Mouse (Mus musculus): Measurements from ENCODE around the gene Sap18. TPM values are rescaled to one million over a fixed set of nuclear protein-coding genes. Genes with fewer than 3 reads are reported as not detected.
"Not testable (repeated sequence)": the region's sequence is repeated elsewhere in the genome, so short reads cannot be mapped to it uniquely, and the experiment has no call there.

Gene Sap18
- polyA plus RNA-seq (2012; rRNA removed): 48.2 and 62.0 TPM in 2 replicates

GRCm38 (mm10) chr14:57797991-57798931 is at the start of gene Sap18:
Gene Sap18, plus strand, starts transcription at chr14:57798180.
- H3K27ac ChIP-seq (ENCODE audit: control insufficient read depth, insufficient read depth, low read depth, low read length): peak within 1 kb of the TSS; percentile 93
- H3K27me3 ChIP-seq (ENCODE audit: control insufficient read depth, insufficient read depth, low read length): no peaks in the 10 kb centered on the region
- H3K36me3 ChIP-seq (ENCODE audit: control insufficient read depth, insufficient read depth, low read length): peaks cover 1% of the 10 kb centered on the region; the same call in 1 of the 2 replicates
- H3K4me1 ChIP-seq (ENCODE audit: control insufficient read depth, insufficient read depth, low read length): peaks cover 5% of the 10 kb centered on the region
- H3K4me3 ChIP-seq (ENCODE audit: control insufficient read depth, low read depth, low read length): peak within 1 kb of the TSS; percentile 99
- TF ChIP-seq POLR2A (IDR thresholded peaks at IDR 0.05; ENCODE audit: control insufficient read depth, low read depth, low read length) (peak; percentile 67), CTCF (IDR thresholded peaks at IDR 0.05; ENCODE audit: control insufficient read depth, insufficient read depth, insufficient replicate concordance, low read depth, low read length) (peak; percentile 9; the same call in 1 of the 2 replicates)

GRCm38 (mm10) chr14:57749501-57749900 is 48.5 kb upstream of the Sap18 start:
- Histone ChIP-seq H3K4me1 (ENCODE audit: control insufficient read depth, insufficient read depth, low read length) (peaks cover 3% of the 10 kb centered on the region), H3K4me3 (ENCODE audit: control insufficient read depth, low read depth, low read length) (no peak overlapping the region), H3K27me3 (ENCODE audit: control insufficient read depth, insufficient read depth, low read length) (no peaks in the 10 kb centered on the region), H3K27ac (ENCODE audit: control insufficient read depth, insufficient read depth, low read depth, low read length) (no peak overlapping the region), H3K36me3 (ENCODE audit: control insufficient read depth, insufficient read depth, low read length) (no peaks in the 10 kb centered on the region)
- TF ChIP-seq POLR2A (IDR thresholded peaks at IDR 0.05; ENCODE audit: control insufficient read depth, low read depth, low read length): no peak
- no peak for TF ChIP-seq CTCF (IDR thresholded peaks at IDR 0.05; ENCODE audit: control insufficient read depth, insufficient read depth, insufficient replicate concordance, low read depth, low read length)

GRCm38 (mm10) chr14:57751006-57751405 is 47.0 kb upstream of the Sap18 start:
- H3K4me3 ChIP-seq (ENCODE audit: control insufficient read depth, low read depth, low read length); H3K27me3 ChIP-seq (ENCODE audit: control insufficient read depth, insufficient read depth, low read length); H3K27ac ChIP-seq (ENCODE audit: control insufficient read depth, insufficient read depth, low read depth, low read length); H3K4me1 ChIP-seq (ENCODE audit: control insufficient read depth, insufficient read depth, low read length); H3K36me3 ChIP-seq (ENCODE audit: control insufficient read depth, insufficient read depth, low read length): not testable (repeated sequence)

DNA sequence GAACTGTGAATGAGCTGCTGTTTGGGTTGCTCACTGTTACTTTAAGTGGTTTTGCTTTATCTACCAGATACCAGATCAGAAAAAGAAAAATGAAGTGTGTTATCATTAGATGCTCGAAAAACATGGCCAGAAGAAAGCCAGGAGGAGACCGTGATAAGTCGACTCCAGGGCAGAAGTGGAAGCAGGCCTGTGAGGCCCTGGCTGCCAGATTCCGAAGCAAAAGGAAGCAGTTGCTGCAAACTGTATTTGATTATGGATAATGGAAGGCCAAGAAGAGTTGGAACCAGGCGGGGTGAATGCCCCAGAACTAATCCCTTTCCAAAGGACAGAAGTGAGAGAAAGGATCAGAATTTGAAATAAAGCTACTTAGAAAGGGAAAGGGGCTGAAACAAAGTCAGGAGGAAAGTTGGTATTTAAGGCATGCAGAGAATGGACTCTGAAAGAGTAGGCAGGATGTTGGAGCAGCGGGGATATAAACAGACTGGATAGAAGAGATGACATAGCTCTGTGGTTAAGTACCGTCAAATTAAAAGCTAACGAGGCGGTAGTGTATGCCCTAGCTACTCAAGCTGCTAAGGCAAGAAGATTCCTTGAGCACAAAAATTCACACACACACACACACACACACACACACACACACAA is 44.5 kb upstream of the Sap18 start:
- Histone ChIP-seq H3K27me3 (ENCODE audit: control insufficient read depth, insufficient read depth, low read length) (no peaks in the 10 kb centered on the region), H3K27ac (ENCODE audit: control insufficient read depth, insufficient read depth, low read depth, low read length) (no peak overlapping the region), H3K4me1 (ENCODE audit: control insufficient read depth, insufficient read depth, low read length) (no peaks in the 10 kb centered on the region), H3K36me3 (ENCODE audit: control insufficient read depth, insufficient read depth, low read length) (no peaks in the 10 kb centered on the region), H3K4me3 (ENCODE audit: control insufficient read depth, low read depth, low read length) (no peak overlapping the region)
- TF ChIP-seq POLR2A (IDR thresholded peaks at IDR 0.05; ENCODE audit: control insufficient read depth, low read depth, low read length) (no peak), CTCF (IDR thresholded peaks at IDR 0.05; ENCODE audit: control insufficient read depth, insufficient read depth, insufficient replicate concordance, low read depth, low read length) (no peak)

DNA sequence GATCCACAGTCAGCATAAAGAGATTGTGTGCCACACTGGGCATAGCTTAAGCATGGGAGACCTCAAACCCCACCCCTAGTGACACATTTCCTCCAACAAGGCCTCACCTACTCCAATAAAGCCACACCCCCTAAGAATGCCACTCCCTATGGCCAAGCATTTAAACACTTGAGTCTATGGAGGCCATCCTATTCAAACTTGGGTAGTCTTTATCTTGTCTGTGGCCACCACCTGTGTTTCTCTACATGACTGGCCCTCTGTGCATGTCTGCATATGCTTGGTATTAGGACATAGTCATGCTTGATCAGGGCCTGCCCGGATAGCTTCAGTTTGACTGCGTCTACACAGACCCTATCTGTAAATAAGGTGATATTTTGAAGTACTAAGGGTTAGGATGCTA is 42.3 kb upstream of the Sap18 start:
- Histone ChIP-seq H3K36me3 (ENCODE audit: control insufficient read depth, insufficient read depth, low read length) (no peaks in the 10 kb centered on the region), H3K27ac (ENCODE audit: control insufficient read depth, insufficient read depth, low read depth, low read length) (no peak overlapping the region), H3K4me1 (ENCODE audit: control insufficient read depth, insufficient read depth, low read length) (no peaks in the 10 kb centered on the region), H3K27me3 (ENCODE audit: control insufficient read depth, insufficient read depth, low read length) (no peaks in the 10 kb centered on the region), H3K4me3 (ENCODE audit: control insufficient read depth, low read depth, low read length) (no peak overlapping the region)
- TF ChIP-seq POLR2A (IDR thresholded peaks at IDR 0.05; ENCODE audit: control insufficient read depth, low read depth, low read length): no peak
- no peak for TF ChIP-seq CTCF (IDR thresholded peaks at IDR 0.05; ENCODE audit: control insufficient read depth, insufficient read depth, insufficient replicate concordance, low read depth, low read length)

DNA sequence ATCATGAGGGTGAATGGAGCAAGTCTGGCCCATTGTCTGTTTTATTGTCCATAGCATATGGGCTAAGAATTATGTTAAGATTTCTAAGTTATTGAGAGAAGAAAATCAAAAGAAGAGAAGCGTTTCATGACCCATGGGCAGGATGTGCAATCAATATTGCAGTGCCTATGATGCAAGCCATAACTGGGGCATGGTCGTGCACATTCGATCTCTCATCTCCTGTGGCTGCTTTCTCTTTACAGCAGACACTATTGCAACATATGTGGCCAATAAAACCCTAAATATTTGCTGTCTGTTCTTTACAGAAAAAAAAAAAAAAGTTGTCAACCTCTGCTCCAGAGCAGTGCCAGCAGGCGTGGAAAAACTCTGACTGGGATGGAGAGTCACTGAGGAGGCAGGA is 41.9 kb upstream of the Sap18 start:
- H3K27ac ChIP-seq (ENCODE audit: control insufficient read depth, insufficient read depth, low read depth, low read length): no peak overlapping the region
- no peaks in the 10 kb centered on the region for H3K36me3 ChIP-seq (ENCODE audit: control insufficient read depth, insufficient read depth, low read length)
- TF ChIP-seq CTCF (IDR thresholded peaks at IDR 0.05; ENCODE audit: control insufficient read depth, insufficient read depth, insufficient replicate concordance, low read depth, low read length) (no peak), POLR2A (IDR thresholded peaks at IDR 0.05; ENCODE audit: control insufficient read depth, low read depth, low read length) (no peak)
- H3K4me1 ChIP-seq (ENCODE audit: control insufficient read depth, insufficient read depth, low read length): no peaks in the 10 kb centered on the region
- no peak overlapping the region for H3K4me3 ChIP-seq (ENCODE audit: control insufficient read depth, low read depth, low read length)
- no peaks in the 10 kb centered on the region for H3K27me3 ChIP-seq (ENCODE audit: control insufficient read depth, insufficient read depth, low read length)

DNA sequence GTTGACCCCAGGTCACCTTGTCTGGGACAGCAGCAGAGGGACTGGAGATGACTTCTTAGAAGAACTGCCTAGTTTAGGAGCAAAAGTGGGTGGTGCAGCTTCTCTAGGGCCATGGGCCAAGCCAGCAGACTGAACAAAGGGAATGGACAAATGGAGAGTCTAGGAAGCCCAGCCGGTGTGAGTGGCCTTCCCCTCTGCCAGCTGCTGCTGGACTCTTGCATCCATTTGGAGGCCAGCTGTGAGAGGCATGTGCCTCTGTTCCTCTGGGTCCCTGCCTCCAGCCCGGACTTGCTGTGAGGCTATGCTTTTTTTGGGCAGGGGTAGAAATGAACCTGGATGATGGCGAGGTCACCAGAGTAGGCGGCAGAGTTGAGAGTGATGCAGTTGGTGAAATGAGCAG is 39.7 kb upstream of the Sap18 start, which contains the start of gene Lats2:
TSS of gene Lats2 (minus strand) at position 152 of the 400 bp plus-strand sequence.
- no peak for TF ChIP-seq POLR2A (IDR thresholded peaks at IDR 0.05; ENCODE audit: control insufficient read depth, low read depth, low read length)
- TF ChIP-seq CTCF (IDR thresholded peaks at IDR 0.05; ENCODE audit: control insufficient read depth, insufficient read depth, insufficient replicate concordance, low read depth, low read length): no peak
- Histone ChIP-seq H3K27ac (ENCODE audit: control insufficient read depth, insufficient read depth, low read depth, low read length) (no peak within 1 kb of the TSS), H3K27me3 (ENCODE audit: control insufficient read depth, insufficient read depth, low read length) (no peaks in the 10 kb centered on the region), H3K4me1 (ENCODE audit: control insufficient read depth, insufficient read depth, low read length) (no peaks in the 10 kb centered on the region), H3K36me3 (ENCODE audit: control insufficient read depth, insufficient read depth, low read length) (no peaks in the 10 kb centered on the region), H3K4me3 (ENCODE audit: control insufficient read depth, low read depth, low read length) (no peak within 1 kb of the TSS)

All from testis, adult 2 months (tissue).